Mouse (Mus musculus) spleen, postnatal 14 days (tissue): Measurements from ENCODE around the gene Hmgb2.
"Not testable (repeated sequence)": the region's sequence is repeated elsewhere in the genome, so short reads cannot be mapped to it uniquely, and the experiment has no call there.

Source experiments
- DNase-seq, 2 experiments: peaks; one replicate each; pipeline ENCODE4 v3.0.0; 2021 to 2022; ENCODE audit warnings: low spot score in 2 of 2

The Hmgb2 gene

DNA sequence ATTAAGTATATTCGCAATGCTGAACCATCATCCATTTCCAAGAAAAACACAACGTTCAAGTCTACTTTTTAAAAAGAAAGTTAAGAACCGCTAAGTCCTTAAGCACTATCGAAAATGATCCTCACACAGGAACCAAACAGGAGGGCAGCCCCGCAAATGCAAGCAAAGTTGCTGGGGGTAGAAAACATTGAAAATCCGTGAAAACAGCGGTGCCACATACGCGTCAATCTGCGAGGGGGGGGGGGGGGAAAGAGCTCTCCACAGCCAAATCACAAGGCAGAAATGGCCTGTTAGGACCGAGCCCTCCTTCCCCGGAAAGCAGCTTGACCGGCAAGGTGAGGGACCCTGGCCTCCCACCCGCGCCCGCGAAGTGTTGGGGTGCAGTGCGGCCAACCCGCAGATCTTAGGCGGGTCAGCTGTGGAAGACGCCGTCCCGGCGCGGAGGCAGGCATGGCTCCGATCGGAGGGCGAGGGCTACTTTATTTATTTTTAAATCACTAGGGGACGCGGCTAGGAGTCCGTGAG, 854 bp upstream of the Hmgb2 start:
- DNase-seq = no peak

- no peak for DNase-seq
Measured at GRCm38 (mm10) chr8:57512141-57513056, 692 bp downstream of the Hmgb2 start.

DNA sequence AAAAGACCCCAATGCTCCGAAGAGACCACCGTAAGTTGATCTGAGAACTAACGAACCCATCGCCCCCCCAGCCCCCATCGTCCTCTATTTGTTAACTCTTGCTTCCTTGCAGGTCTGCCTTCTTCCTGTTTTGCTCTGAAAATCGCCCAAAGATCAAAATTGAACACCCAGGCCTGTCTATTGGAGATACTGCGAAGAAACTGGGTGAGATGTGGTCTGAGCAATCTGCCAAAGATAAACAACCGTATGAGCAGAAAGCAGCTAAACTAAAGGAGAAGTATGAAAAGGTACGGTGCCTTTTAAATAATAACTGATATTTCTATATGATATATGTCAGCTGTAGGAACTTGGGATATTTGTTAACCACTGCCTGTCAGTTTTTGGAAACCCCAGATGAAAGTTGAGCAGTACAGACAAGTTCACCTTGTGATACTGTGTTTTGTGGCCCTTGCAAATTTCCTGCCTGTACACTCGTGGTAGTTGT, 1.5 kb downstream of the Hmgb2 start:
- DNase-seq = not testable (repeated sequence)

- not testable (repeated sequence) for DNase-seq
Measured at GRCm38 (mm10) chr8:57516685-57517084, 5.0 kb downstream of the Hmgb2 start.

- no peak for DNase-seq
Measured at GRCm38 (mm10) chr8:57517723-57518122, 6.0 kb downstream of the Hmgb2 start.

GRCm38 (mm10) chr8:57520186-57520786, 8.6 kb downstream of the Hmgb2 start:
- no peak for DNase-seq

GRCm38 (mm10) chr8:57528036-57528435, 16.3 kb downstream of the Hmgb2 start:
- no peak for DNase-seq

GRCm38 (mm10) chr8:57530238-57530637, 18.5 kb downstream of the Hmgb2 start:
- DNase-seq = no peak

GRCm38 (mm10) chr8:57530666-57531349, 19.1 kb downstream of the Hmgb2 start:
- peak; percentile 43 to 71 for DNase-seq

DNA sequence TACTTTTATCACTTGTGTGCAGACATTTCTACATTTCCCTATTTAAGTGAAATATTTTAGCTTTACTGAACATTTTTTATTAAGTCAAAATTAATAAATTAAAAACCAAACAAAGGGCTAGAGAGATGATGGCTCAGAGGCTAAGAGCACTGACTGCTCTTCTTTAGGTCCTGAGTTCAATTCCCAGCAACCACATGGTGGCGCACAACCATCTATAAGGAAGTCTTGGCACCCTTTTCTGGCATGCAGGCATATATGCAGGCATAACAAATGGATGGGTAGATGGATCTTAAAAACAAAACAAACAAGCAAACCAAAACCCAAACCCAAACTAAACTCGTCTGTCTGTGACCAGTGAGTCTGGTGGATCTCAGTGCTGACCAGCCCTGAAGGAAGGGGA, 20.5 kb downstream of the Hmgb2 start:
- DNase-seq = no peak

- no peak for DNase-seq
Measured at GRCm38 (mm10) chr8:57533106-57533505, 21.4 kb downstream of the Hmgb2 start.

DNA sequence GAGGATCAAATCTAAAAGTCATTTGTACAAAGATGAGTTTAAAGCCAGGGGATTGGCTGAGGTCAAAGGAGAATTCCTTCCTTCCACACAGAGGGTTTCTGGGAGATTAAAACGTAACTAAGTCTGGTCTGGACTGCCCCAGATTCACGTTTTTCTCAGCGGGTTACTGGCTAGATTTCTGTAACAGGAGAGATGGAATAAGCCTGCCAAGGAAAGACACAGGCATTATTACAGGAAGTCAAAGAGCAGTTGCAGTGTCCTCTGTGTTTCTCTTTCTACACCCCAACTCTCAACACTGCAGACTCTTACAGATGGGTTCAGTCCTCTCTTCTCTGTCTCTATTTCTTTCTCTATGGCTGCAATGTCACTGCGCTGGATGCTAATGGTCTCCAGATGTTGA, 22.8 kb downstream of the Hmgb2 start:
- no peak for DNase-seq

- DNase-seq = no peak
Measured at GRCm38 (mm10) chr8:57536167-57536566, 24.5 kb downstream of the Hmgb2 start.

- DNase-seq = no peak
Measured at GRCm38 (mm10) chr8:57538601-57539000, 26.9 kb downstream of the Hmgb2 start.

DNA sequence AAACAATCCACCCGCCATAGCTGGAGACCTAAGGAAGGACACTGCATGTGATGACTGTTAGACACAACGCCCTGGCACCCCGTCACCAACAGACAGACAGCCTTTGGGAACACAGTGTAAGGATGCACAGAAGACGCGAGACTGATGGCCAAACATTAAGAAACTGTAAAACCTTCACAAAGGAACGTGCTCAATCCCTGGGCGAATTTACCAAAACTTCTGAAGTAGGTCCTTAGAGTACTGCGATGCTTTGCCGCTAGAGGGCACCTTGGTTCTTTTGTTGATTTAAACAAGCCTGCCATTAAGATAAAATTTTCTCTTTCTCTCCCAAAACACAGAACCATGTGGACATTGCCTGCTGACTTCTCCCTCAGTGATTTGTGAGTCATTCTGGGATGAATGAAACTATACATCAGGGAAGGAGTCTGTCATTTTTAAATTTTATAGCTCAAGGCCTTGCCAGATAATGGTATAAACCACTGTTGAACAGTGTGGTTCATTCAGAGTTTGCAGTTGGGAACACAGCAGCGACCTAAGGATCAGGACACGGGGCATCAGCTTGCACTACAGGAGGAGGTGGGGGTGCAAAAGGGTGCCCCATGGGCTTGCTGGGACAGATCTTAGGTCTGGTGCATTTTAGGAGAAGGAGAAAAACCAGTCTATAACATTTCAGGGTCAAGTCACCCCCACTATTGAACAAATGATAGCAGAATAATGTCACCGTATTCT, 28.6 kb downstream of the Hmgb2 start:
- DNase-seq = peak in 1 of 2 experiments; percentile 52

- no peak for DNase-seq
Measured at GRCm38 (mm10) chr8:57540951-57541350, 29.2 kb downstream of the Hmgb2 start.

- no peak for DNase-seq
Measured at GRCm38 (mm10) chr8:57541405-57541804, 29.7 kb downstream of the Hmgb2 start.

- no peak for DNase-seq
Measured at GRCm38 (mm10) chr8:57546401-57546800, 34.7 kb downstream of the Hmgb2 start.

DNA sequence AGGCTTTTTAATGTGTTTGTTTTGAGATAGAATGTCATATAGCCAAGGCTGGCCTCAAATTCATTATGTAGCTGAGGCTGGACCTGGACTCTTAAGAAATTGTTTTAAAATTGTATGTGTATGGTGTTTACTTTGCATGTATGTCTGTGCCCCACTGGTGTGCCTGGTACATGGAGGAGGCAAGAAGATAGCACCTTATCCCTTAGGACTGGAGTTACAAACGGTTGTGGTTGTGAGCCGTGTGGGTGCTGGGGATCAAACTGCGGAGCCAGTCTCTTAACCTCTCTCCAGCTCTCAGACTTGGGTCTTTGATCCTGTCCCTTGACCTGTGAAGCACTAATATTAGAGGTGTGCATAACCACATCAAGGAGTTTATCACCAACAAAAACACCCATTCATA, 35.1 kb downstream of the Hmgb2 start:
- no peak for DNase-seq

DNA sequence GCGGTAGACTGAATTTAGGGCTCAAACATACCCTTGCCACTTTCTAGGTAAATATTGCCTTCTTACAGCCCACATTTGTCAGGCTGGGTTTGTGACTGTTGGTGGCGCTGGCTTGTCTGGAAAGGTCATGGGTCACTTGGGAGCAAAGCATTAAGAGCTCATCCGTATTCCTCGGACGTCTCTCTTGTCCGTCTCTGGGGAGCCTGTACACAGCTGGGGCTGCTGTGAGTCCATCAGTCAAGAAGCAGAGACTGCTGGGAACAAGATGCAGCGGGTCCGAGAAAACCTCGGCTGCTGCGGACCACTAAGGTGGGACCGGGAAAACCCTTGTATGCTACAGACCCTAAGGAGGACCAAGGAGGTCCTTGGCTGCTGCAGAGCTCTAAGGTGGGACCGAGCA, 35.9 kb downstream of the Hmgb2 start:
- DNase-seq = no peak
